Mouse (Mus musculus) spleen, adult 2 months (tissue): ENCODE results near the gene BC052040.

ENCODE experiments used
- CTCF ChIP-seq: fragments of 200-500 bp; IDR thresholded peaks from 2 replicates; pipeline ENCODE4 v1.5.1; 2011; ENCODE audit warnings: mild to moderate bottlenecking, inconsistent platforms; ENCODE audit not compliant: insufficient read depth, insufficient read length, insufficient replicate concordance; ENCODE audit errors: extremely low read depth
- POLR2A ChIP-seq: fragments of 200-500 bp; IDR thresholded peaks from 2 replicates; pipeline ENCODE4 v1.6.1; 2011; ENCODE audit warnings: low read depth, low read length, inconsistent platforms

DNA sequence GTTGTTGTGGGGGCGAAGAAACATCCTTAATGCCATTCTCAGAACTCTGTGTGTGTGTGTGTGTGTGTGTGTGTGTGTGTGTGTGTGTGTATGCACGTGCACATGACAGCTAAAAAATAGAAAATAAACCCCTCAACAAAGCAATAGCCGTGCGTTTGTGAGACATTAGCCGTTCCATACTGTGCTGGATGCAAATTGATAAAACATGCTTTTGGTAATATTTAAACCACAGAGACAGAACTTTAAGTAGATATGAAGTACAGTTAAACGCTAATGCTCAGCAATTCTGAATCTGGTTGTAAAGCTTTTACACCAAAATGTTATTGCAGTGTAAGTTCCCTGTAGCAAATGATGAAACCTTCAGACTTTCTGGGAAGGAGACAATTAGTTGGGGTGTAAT lies 22.6 kb downstream of the BC052040 start:
- TF ChIP-seq POLR2A (no peak), CTCF (no peak)
